Mouse (Mus musculus): Measurements from ENCODE around the gene Ubac2.
"Not testable (repeated sequence)": the region's sequence is repeated elsewhere in the genome, so short reads cannot be mapped to it uniquely, and the experiment has no call there.

DNA sequence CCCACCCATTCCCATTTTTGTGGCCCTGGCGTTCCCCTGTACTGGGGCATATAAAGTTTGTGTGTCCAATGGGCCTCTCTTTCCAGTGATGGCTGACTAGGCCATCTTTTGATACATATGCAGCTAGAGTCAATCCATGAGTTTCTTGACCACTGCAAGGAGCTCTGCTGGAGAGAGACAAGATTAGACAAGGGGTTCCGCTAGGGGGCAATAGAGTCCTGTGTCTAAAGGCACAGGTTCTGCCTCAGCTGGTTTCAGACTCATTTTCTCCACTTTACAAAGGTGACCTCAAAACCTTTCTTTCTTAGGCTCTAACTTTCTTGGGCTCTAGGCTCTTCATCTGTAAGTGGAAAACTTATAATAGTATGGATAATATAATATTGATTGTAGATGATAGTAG is 13.3 kb upstream of the Ubac2 start:
- TF ChIP-seq GATA1, TAL1 (IDR thresholded peaks at IDR 0.05; ENCODE audit: low read length): not testable (repeated sequence)
